Comparison of ENCODE assay signal across 8 mouse cellular contexts in genomic region chrX:161717764-161718382, GRCm38 (mm10). TPM values are rescaled to one million over a fixed set of nuclear protein-coding genes. Genes with fewer than 3 reads are reported as not detected.
DNase-seq lines count a peak whose midpoint lies in the region; ATAC-seq and TF ChIP-seq lines count a peak whose summit lies in the region.

No protein-coding gene starts in this region.

- peak overlapping the region; percentile 60 for H3K4me3 ChIP-seq in heart, embryonic 15.5 days
- peak overlapping the region; percentile 56 for H3K4me3 ChIP-seq in forebrain, postnatal 0 days (ENCODE audit: low read depth, low read length)
- H3K4me3 ChIP-seq in liver, embryonic 14.5 days (ENCODE audit: insufficient read depth in 1 of 2, low read depth in 2 of 2, low read length in 2 of 2): peak overlapping the region; percentile 11; a peak in 3 of 4 replicates

- H3K9me3 ChIP-seq in heart, embryonic 15.5 days (replicated peaks): no peaks in the 10 kb centered on the region
- no peaks in the 10 kb centered on the region for H3K9me3 ChIP-seq in forebrain, postnatal 0 days (ENCODE audit: low read length)
- no peaks in the 10 kb centered on the region for H3K9me3 ChIP-seq in liver, embryonic 14.5 days (ENCODE audit: control insufficient read depth, low read length)

- TF ChIP-seq EP300 in liver, embryonic 14.5 days (IDR thresholded peaks at IDR 0.05; ENCODE audit: low read depth): no peak

- ATAC-seq in heart, embryonic 15.5 days (replicated peaks; ENCODE audit: insufficient number of reproducible peaks, insufficient read depth, low FRiP score, low read depth): no peak
- peak; percentile 54 for ATAC-seq in common myeloid progenitor, adult 5-6 weeks (replicated peaks; ENCODE audit: low read depth, poor library complexity, severe bottlenecking)
- peak; percentile 38 for ATAC-seq in forebrain, postnatal 0 days
- no peak for ATAC-seq in liver, embryonic 14.5 days (ENCODE audit: insufficient read depth)

- no peaks in the 10 kb centered on the region for H3K36me3 ChIP-seq in heart, embryonic 15.5 days
- no peaks in the 10 kb centered on the region for H3K36me3 ChIP-seq in forebrain, postnatal 0 days (ENCODE audit: insufficient read depth)
- no peaks in the 10 kb centered on the region for H3K36me3 ChIP-seq in liver, embryonic 14.5 days (replicated peaks; ENCODE audit: control insufficient read depth, insufficient read depth, low read depth)

- TF ChIP-seq CTCF in forebrain, postnatal 0 days (IDR thresholded peaks at IDR 0.05; ENCODE audit: low read depth): no peak
- no peak for TF ChIP-seq CTCF in liver, embryonic 14.5 days (IDR thresholded peaks at IDR 0.05; ENCODE audit: low read depth)

- no peaks in the 10 kb centered on the region for H3K4me1 ChIP-seq in heart, embryonic 15.5 days (replicated peaks)
- no peaks in the 10 kb centered on the region for H3K4me1 ChIP-seq in forebrain, postnatal 0 days (ENCODE audit: insufficient read depth)
- H3K4me1 ChIP-seq in liver, embryonic 14.5 days (replicated peaks; ENCODE audit: control insufficient read depth in 2 of 2, insufficient read depth in 2 of 2, low read length in 1 of 2): no peaks in the 10 kb centered on the region

- H3K27me3 ChIP-seq in heart, embryonic 15.5 days: peaks cover 29% of the 10 kb centered on the region
- no peaks in the 10 kb centered on the region; the same call in 1 of the 2 replicates for H3K27me3 ChIP-seq in forebrain, postnatal 0 days (ENCODE audit: insufficient read depth, low read length)
- H3K27me3 ChIP-seq in liver, embryonic 14.5 days (ENCODE audit: control insufficient read depth, insufficient read depth, low read length): peaks cover 20% of the 10 kb centered on the region

- H3K27ac ChIP-seq in heart, embryonic 15.5 days: no peak overlapping the region
- peak overlapping the region; percentile 85 for H3K27ac ChIP-seq in forebrain, postnatal 0 days (ENCODE audit: low read depth, low read length)
- H3K27ac ChIP-seq in liver, embryonic 14.5 days: no peak overlapping the region

- intact Hi-C loops in heart, postnatal 25 days (cut with DNase I): loop anchor here (10.0 kb wide), 1 partner anchor 67 kb away; no protein-coding TSS in a partner anchor

- H3K4me2 ChIP-seq in heart, embryonic 15.5 days: peak overlapping the region; percentile 93
- H3K4me2 ChIP-seq in forebrain, postnatal 0 days (ENCODE audit: low read depth): peak overlapping the region; percentile 62
- H3K4me2 ChIP-seq in liver, embryonic 14.5 days (ENCODE audit: low read depth): peak overlapping the region; percentile 51

- DNase-seq in heart, postnatal 25 days (ENCODE audit: low spot score): no peak
- peak; percentile 46 for DNase-seq in forebrain, postnatal 0 days
- no peak for DNase-seq in liver, embryonic 14.5 days (ENCODE audit: low read depth in 3 of 3, low spot score in 3 of 3)
- no peak for DNase-seq in B cell, adult 2 months
- no peak for DNase-seq in left cerebral cortex, adult 9 months (ENCODE audit: low spot score in 2 of 2)
- DNase-seq in ovary, adult 18-20 months (ENCODE audit: low spot score): no peak

- WGBS in heart, embryonic 15.5 days: 13% methylated on average over 26 of the region's 26 CpGs
- WGBS in forebrain, postnatal 0 days: 24% methylated on average over 26 of the region's 26 CpGs
- 14% methylated on average over 26 of the region's 26 CpGs for WGBS in liver, embryonic 14.5 days (ENCODE audit: insufficient replicate concordance)

- peak overlapping the region; percentile 55 for H3K9ac ChIP-seq in heart, embryonic 15.5 days
- H3K9ac ChIP-seq in forebrain, postnatal 0 days: peak overlapping the region; percentile 65
- H3K9ac ChIP-seq in liver, embryonic 14.5 days (replicated peaks): no peak overlapping the region

RNA-seq across cellular contexts. Expression of gene Rai2, which starts 1.0 kb away (rescaled TPM):
- polyA plus RNA-seq in heart, embryonic 15.5 days (2015; fragmentation: Nextera tagmentation; extraction: Ambion mirVana): 3.0 and 3.1 TPM in 2 replicates
- 10 to 100 TPM; 32.3 to 32.9 TPM for total RNA-seq in heart, postnatal 25 days (2021)
- total RNA-seq in common myeloid progenitor, adult 5-6 weeks (2017): not detected in 2 replicates
- total RNA-seq in forebrain, postnatal 0 days (2014; rRNA removed): 7.0 and 8.2 TPM in 2 replicates
- polyA plus RNA-seq in forebrain, postnatal 0 days (2015; fragmentation: Nextera tagmentation; extraction: Ambion mirVana): 8.1 and 11.0 TPM in 2 replicates
- polyA plus RNA-seq in liver, embryonic 14.5 days (2012; rRNA removed): 0.25 and 0.28 TPM in 2 replicates
- 0.11 and 0.37 TPM in 2 replicates for polyA plus RNA-seq in liver, embryonic 14.5 days (2014; fragmentation: Nextera tagmentation; extraction: Ambion mirVana)

Comparison
In these comparisons a context has a peak if more than half of its experiments do, and no peak if none do; other contexts are left out.
1. ATAC-seq: peak in common myeloid progenitor, adult 5-6 weeks (single experiment) and forebrain, postnatal 0 days (single experiment); none in heart, embryonic 15.5 days (single experiment) and liver, embryonic 14.5 days (single experiment).
2. Peak in every context shown above with its lines, with median percentiles within 50 percentile points of each other: H3K4me2 ChIP-seq and H3K4me3 ChIP-seq.